Mouse (Mus musculus): ENCODE measurements around the gene Dock9. TPM values are rescaled to one million over a fixed set of nuclear protein-coding genes. Genes with fewer than 3 reads are reported as not detected.

The Dock9 gene
- polyA plus RNA-seq, 1 experiment from 2014 or later = 6.4 TPM

DNA sequence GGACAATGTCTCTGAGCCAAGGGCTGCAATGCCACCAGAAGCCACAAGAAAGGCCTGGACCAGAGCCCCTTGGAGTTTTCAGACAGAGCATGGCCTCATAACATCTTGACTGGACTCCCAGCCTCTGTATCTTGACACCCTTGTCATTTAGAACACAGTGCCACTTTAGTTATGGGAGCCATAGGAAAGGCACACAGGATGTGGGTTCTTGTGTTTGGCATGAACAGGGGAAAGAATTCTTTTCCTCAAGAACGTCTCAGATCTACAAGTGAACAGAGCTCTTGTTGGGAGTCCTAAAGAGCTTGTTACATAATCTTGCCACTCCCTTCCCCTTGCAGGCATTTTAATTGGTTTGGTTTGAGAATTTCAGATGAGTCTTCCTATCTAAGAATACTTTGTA, 297.9 kb downstream of the Dock9 start:
- ATAC-seq (ENCODE audit: low FRiP score, low TSS enrichment) (no peak), DNase-seq (ENCODE audit: low spot score) (no peak)
- no peaks in the 10 kb centered on the region for H3K36me3 ChIP-seq (ENCODE audit: control insufficient read depth, insufficient read depth, low read length)

GRCm38 (mm10) chr14:121497800-121498199, 299.8 kb downstream of the Dock9 start:
- Histone ChIP-seq H3K4me1 (replicated peaks; ENCODE audit: control insufficient read depth, insufficient read depth) (no peaks in the 10 kb centered on the region), H3K27ac (replicated peaks) (no peak overlapping the region), H3K4me2 (replicated peaks; ENCODE audit: low read depth) (no peak overlapping the region), H3K36me3 (ENCODE audit: control insufficient read depth, insufficient read depth, low read length) (no peaks in the 10 kb centered on the region), H3K9me3 (ENCODE audit: control insufficient read depth, low read length) (no peaks in the 10 kb centered on the region), H3K4me3 (ENCODE audit: low read depth, low read length) (no peak overlapping the region), H3K9ac (ENCODE audit: low read length) (no peak overlapping the region), H3K27me3 (ENCODE audit: control insufficient read depth, insufficient read depth, low read length) (no peaks in the 10 kb centered on the region)
- TF ChIP-seq CTCF (IDR thresholded peaks at IDR 0.05; ENCODE audit: low read depth) (no peak), EP300 (optimal IDR thresholded peaks at IDR 0.05) (no peak)
- DNase-seq (ENCODE audit: low spot score) (no peak), ATAC-seq (ENCODE audit: low FRiP score, low TSS enrichment) (no peak)
- WGBS = 88% methylated on average over 1 of the region's 1 CpGs

More for the DNA sequence above, 297.9 kb downstream of the Dock9 start:
- TF ChIP-seq EP300 (optimal IDR thresholded peaks at IDR 0.05) = no peak
- TF ChIP-seq CTCF (IDR thresholded peaks at IDR 0.05; ENCODE audit: low read depth) = no peak
- H3K27me3 ChIP-seq (ENCODE audit: control insufficient read depth, insufficient read depth, low read length) = no peaks in the 10 kb centered on the region
- H3K4me2 ChIP-seq (replicated peaks; ENCODE audit: low read depth) = no peak overlapping the region
- H3K4me3 ChIP-seq (ENCODE audit: low read depth, low read length) = no peak overlapping the region
- 38% methylated on average over 1 of the region's 1 CpGs for WGBS
- no peaks in the 10 kb centered on the region for H3K4me1 ChIP-seq (replicated peaks; ENCODE audit: control insufficient read depth, insufficient read depth)
- no peak overlapping the region for H3K9ac ChIP-seq (ENCODE audit: low read length)
- H3K27ac ChIP-seq (replicated peaks) = no peak overlapping the region
- no peaks in the 10 kb centered on the region for H3K9me3 ChIP-seq (ENCODE audit: control insufficient read depth, low read length)

DNA sequence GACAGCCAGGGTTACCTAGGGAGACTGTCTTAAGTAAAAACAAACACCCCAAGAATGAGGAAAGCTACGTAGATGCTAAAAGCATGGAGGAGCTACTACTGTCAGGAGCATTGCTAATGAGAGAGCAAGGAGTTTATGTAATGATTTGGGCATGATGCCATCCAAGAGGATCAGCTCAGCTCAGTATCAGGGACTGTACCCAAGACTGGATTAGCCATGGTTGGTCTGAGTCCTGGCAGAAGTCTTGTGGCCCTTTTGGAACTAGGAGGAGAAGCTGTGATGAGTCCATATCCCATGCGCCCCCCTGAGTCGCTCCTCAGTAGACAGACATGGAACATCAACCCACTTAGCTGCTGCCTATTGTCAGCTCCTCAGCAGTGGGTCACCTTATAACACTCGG, 301.9 kb downstream of the Dock9 start:
- Histone ChIP-seq H3K4me2 (replicated peaks; ENCODE audit: low read depth) (no peak overlapping the region), H3K4me1 (replicated peaks; ENCODE audit: control insufficient read depth, insufficient read depth) (no peaks in the 10 kb centered on the region), H3K9me3 (ENCODE audit: control insufficient read depth, low read length) (no peaks in the 10 kb centered on the region), H3K27ac (replicated peaks) (no peak overlapping the region), H3K9ac (ENCODE audit: low read length) (no peak overlapping the region), H3K4me3 (ENCODE audit: low read depth, low read length) (no peak overlapping the region), H3K27me3 (ENCODE audit: control insufficient read depth, insufficient read depth, low read length) (no peaks in the 10 kb centered on the region; the same call in 1 of the 2 replicates), H3K36me3 (ENCODE audit: control insufficient read depth, insufficient read depth, low read length) (no peaks in the 10 kb centered on the region)
- WGBS = 72% methylated on average over 4 of the region's 4 CpGs
- TF ChIP-seq CTCF (IDR thresholded peaks at IDR 0.05; ENCODE audit: low read depth) (no peak), EP300 (optimal IDR thresholded peaks at IDR 0.05) (no peak)
- ATAC-seq (ENCODE audit: low FRiP score, low TSS enrichment) = no peak
- DNase-seq (ENCODE audit: low spot score) = no peak

DNA sequence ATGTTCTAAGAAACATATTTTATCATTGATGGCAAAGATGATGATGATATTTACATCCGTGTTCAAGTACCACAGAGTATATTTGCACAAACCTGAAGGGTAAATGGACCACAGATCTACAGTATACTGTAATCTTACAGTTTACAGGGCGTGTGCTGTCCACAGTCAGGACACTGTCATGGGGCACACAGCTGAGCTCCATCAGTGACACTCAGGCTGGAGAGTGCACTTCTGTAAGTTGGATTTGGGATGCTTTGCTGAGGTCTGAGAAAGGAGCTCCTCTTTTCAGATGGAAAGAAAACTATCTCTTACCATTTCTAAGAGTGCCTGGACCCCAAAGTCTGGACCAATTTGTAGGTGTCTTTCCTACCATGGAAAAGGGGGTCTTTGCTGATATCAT, 302.5 kb downstream of the Dock9 start:
- Histone ChIP-seq H3K27ac (replicated peaks) (no peak overlapping the region), H3K27me3 (ENCODE audit: control insufficient read depth, insufficient read depth, low read length) (no peaks in the 10 kb centered on the region; the same call in 1 of the 2 replicates), H3K9ac (ENCODE audit: low read length) (no peak overlapping the region), H3K4me3 (ENCODE audit: low read depth, low read length) (no peak overlapping the region), H3K4me2 (replicated peaks; ENCODE audit: low read depth) (no peak overlapping the region), H3K36me3 (ENCODE audit: control insufficient read depth, insufficient read depth, low read length) (no peaks in the 10 kb centered on the region), H3K4me1 (replicated peaks; ENCODE audit: control insufficient read depth, insufficient read depth) (no peaks in the 10 kb centered on the region), H3K9me3 (ENCODE audit: control insufficient read depth, low read length) (no peaks in the 10 kb centered on the region)
- TF ChIP-seq EP300 (optimal IDR thresholded peaks at IDR 0.05) (no peak), CTCF (IDR thresholded peaks at IDR 0.05; ENCODE audit: low read depth) (no peak)
- ATAC-seq (ENCODE audit: low FRiP score, low TSS enrichment) = no peak
- DNase-seq (ENCODE audit: low spot score) = no peak
- WGBS = 61% methylated on average over 2 of the region's 2 CpGs

DNA sequence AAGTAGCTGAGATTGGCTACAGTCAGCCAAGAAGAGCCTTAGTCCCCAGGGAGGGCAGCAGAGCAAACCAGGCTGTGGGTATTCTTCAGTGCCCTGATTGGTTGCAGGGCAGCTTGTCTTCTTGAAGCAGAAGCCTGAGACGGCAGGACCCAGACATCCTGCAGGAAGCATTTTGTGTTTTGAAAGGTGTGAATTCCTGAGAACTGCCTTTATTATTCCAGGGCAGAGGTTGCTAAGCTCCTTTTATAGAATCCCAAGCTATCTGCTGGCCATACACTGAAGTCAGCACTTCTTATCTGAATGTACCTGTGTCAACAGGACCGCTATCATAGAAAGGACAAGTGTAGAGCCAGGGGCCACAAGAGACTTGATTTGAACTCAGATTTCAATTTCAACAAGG, 303.4 kb downstream of the Dock9 start:
- Histone ChIP-seq H3K27me3 (ENCODE audit: control insufficient read depth, insufficient read depth, low read length) (no peaks in the 10 kb centered on the region; the same call in 1 of the 2 replicates), H3K9ac (ENCODE audit: low read length) (no peak overlapping the region), H3K36me3 (ENCODE audit: control insufficient read depth, insufficient read depth, low read length) (no peaks in the 10 kb centered on the region), H3K4me2 (replicated peaks; ENCODE audit: low read depth) (no peak overlapping the region), H3K9me3 (ENCODE audit: control insufficient read depth, low read length) (no peaks in the 10 kb centered on the region), H3K27ac (replicated peaks) (no peak overlapping the region), H3K4me1 (replicated peaks; ENCODE audit: control insufficient read depth, insufficient read depth) (no peaks in the 10 kb centered on the region), H3K4me3 (ENCODE audit: low read depth, low read length) (no peak overlapping the region)
- 41% methylated on average over 2 of the region's 2 CpGs for WGBS
- no peak for TF ChIP-seq CTCF (IDR thresholded peaks at IDR 0.05; ENCODE audit: low read depth)
- TF ChIP-seq EP300 (optimal IDR thresholded peaks at IDR 0.05) = no peak
- ATAC-seq (ENCODE audit: low FRiP score, low TSS enrichment) = no peak
- DNase-seq (ENCODE audit: low spot score) = no peak

DNA sequence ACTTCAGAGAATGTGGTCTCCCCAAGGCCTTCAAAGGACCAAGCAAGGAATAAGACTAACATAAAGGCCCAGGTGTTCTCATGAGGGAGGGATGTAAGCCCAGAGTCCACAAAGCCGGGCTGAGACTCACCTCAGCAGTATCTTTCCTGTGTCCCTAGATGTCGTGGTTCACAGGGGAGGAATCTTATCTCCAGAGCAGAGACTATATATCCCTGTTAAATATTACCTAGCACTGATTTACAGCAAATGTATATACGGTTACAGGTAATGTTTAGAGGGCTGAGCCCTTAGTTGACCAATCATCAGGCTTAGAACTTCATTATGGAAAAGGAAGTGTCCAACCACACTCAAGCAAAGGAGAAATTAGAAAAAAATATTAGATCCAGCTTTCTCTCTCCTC, 303.9 kb downstream of the Dock9 start:
- no peak overlapping the region for H3K27ac ChIP-seq (replicated peaks)
- H3K9me3 ChIP-seq (ENCODE audit: control insufficient read depth, low read length) = no peaks in the 10 kb centered on the region
- no peaks in the 10 kb centered on the region for H3K4me1 ChIP-seq (replicated peaks; ENCODE audit: control insufficient read depth, insufficient read depth)
- ATAC-seq (ENCODE audit: low FRiP score, low TSS enrichment) (no peak), DNase-seq (ENCODE audit: low spot score) (no peak)
- TF ChIP-seq EP300 (optimal IDR thresholded peaks at IDR 0.05) = no peak
- TF ChIP-seq CTCF (IDR thresholded peaks at IDR 0.05; ENCODE audit: low read depth) = no peak
- no peak overlapping the region for H3K9ac ChIP-seq (ENCODE audit: low read length)
- no peak overlapping the region for H3K4me3 ChIP-seq (ENCODE audit: low read depth, low read length)
- H3K4me2 ChIP-seq (replicated peaks; ENCODE audit: low read depth) = no peak overlapping the region
- WGBS = 45% methylated on average over 3 of the region's 3 CpGs
- H3K27me3 ChIP-seq (ENCODE audit: control insufficient read depth, insufficient read depth, low read length) = no peaks in the 10 kb centered on the region; the same call in 1 of the 2 replicates
- no peaks in the 10 kb centered on the region for H3K36me3 ChIP-seq (ENCODE audit: control insufficient read depth, insufficient read depth, low read length)

Data from stomach, postnatal 0 days (tissue).